In genomic region chr3:118507582-118508237, GRCm38 (mm10) we compare ENCODE assay signal across 15 mouse cellular contexts. TPM values are rescaled to one million over a fixed set of nuclear protein-coding genes. Genes with fewer than 3 reads are reported as not detected.
DNase-seq lines count a peak whose midpoint lies in the region; ATAC-seq and TF ChIP-seq lines count a peak whose summit lies in the region.
"Had no signal": no experiment of that assay in that cellular context is flagged by ENCODE, and none has a peak within 500 bp of the region (broad histone marks: within the 10 kb centered on the region; RNA-seq: fewer than 3 reads in every experiment).

No protein-coding gene starts in this region.

- H3K4me2 ChIP-seq in intestine, postnatal 0 days (replicated peaks; ENCODE audit: low read depth): peak overlapping the region; percentile 24
- no peak overlapping the region for H3K4me2 ChIP-seq in intestine, embryonic 15.5 days (replicated peaks)
- H3K4me2 ChIP-seq in myocyte (ENCODE audit: low read depth): peak overlapping the region; percentile 65
- H3K4me2 ChIP-seq: liver, embryonic 13.5 days had no signal

- 82% methylated on average over 7 of the region's 7 CpGs for WGBS in intestine, postnatal 0 days
- 83% methylated on average over 7 of the region's 7 CpGs for WGBS in intestine, embryonic 15.5 days
- 61% methylated on average over 7 of the region's 7 CpGs for WGBS in heart, adult 2 months

- TF ChIP-seq POLR2A in brain, embryonic 14.5 days (IDR thresholded peaks at IDR 0.05; ENCODE audit: borderline replicate concordance, extremely low read depth, insufficient read depth, insufficient read length, poor library complexity, severe bottlenecking): no peak
- no peak for TF ChIP-seq POLR2A in myocyte (IDR thresholded peaks at IDR 0.05; ENCODE audit: insufficient read length, low read depth)
- no peak for TF ChIP-seq POLR2A in heart, adult 2 months (IDR thresholded peaks at IDR 0.05; ENCODE audit: insufficient read depth, low read depth, low read length)

- TF ChIP-seq CTCF in intestine, postnatal 0 days (IDR thresholded peaks at IDR 0.05; ENCODE audit: low read depth): no peak
- no peak for TF ChIP-seq CTCF in brain, embryonic 14.5 days (IDR thresholded peaks at IDR 0.05; ENCODE audit: borderline replicate concordance, extremely low read depth, insufficient read depth, insufficient read length)
- no peak for TF ChIP-seq CTCF in heart, adult 2 months (IDR thresholded peaks at IDR 0.05)

- peak; percentile 3 for DNase-seq in CD4-positive helper T cell, adult 2 months (ENCODE audit: low read depth, low spot score)
- DNase-seq in brain, embryonic 14.5 days (ENCODE audit: low read depth): peak; percentile 23
- DNase-seq in heart, adult 2 months: no peak
- no peak for DNase-seq in cerebellum, postnatal 36 days
- no peak for DNase-seq in embryo, embryonic 10 days (ENCODE audit: low spot score)
- DNase-seq: forebrain, postnatal 0 days; heart, adult 11 months; kidney, adult 8-10 months; liver, embryonic 13.5 days; lung, postnatal 4 days; thymus, adult 18-20 months had no signal

- TF ChIP-seq EP300 in heart, adult 2 months (IDR thresholded peaks at IDR 0.05; ENCODE audit: insufficient read depth, low read depth, low read length): no peak

- H3ac ChIP-seq in myocyte (ENCODE audit: control insufficient read depth, insufficient read length): no peak overlapping the region

- no peak overlapping the region for H3K27ac ChIP-seq in intestine, postnatal 0 days (ENCODE audit: low read depth, low read length)
- H3K27ac ChIP-seq in intestine, embryonic 15.5 days: no peak overlapping the region
- no peak overlapping the region for H3K27ac ChIP-seq in heart, adult 2 months
- H3K27ac ChIP-seq: hindbrain, embryonic 10.5 days; liver, embryonic 13.5 days had no signal

- H3K36me3 ChIP-seq in intestine, postnatal 0 days (ENCODE audit: control insufficient read depth, insufficient read depth): no peaks in the 10 kb centered on the region
- H3K36me3 ChIP-seq in intestine, embryonic 15.5 days: no peaks in the 10 kb centered on the region
- H3K36me3 ChIP-seq in myocyte (ENCODE audit: control insufficient read depth, insufficient read depth): no peaks in the 10 kb centered on the region
- H3K36me3 ChIP-seq in heart, adult 2 months (ENCODE audit: control insufficient read depth, insufficient read depth, low read length): no peaks in the 10 kb centered on the region
- H3K36me3 ChIP-seq: hindbrain, embryonic 10.5 days; liver, embryonic 13.5 days had no signal

- H3K9ac ChIP-seq in intestine, postnatal 0 days (ENCODE audit: low read depth, low read length): no peak overlapping the region
- no peak overlapping the region for H3K9ac ChIP-seq in intestine, embryonic 15.5 days
- H3K9ac ChIP-seq in heart, adult 2 months (ENCODE audit: low read depth, low read length): no peak overlapping the region
- H3K9ac ChIP-seq: forebrain, postnatal 0 days; liver, embryonic 13.5 days had no signal

- intact Hi-C loops in heart, adult 2 months (cut with DNase I): no loop called here

- no peaks in the 10 kb centered on the region for H3K9me3 ChIP-seq in intestine, postnatal 0 days (ENCODE audit: control insufficient read depth)
- no peaks in the 10 kb centered on the region for H3K9me3 ChIP-seq in intestine, embryonic 15.5 days
- H3K9me3 ChIP-seq: hindbrain, embryonic 10.5 days; liver, embryonic 13.5 days had no signal

- no peak for ATAC-seq in intestine, postnatal 0 days
- no peak for ATAC-seq in intestine, embryonic 15.5 days
- ATAC-seq: forebrain, postnatal 0 days had no signal

- no peaks in the 10 kb centered on the region for H3K79me2 ChIP-seq in myocyte (ENCODE audit: control insufficient read depth, insufficient read depth)
- H3K79me2 ChIP-seq in heart, adult 2 months (replicated peaks; ENCODE audit: control insufficient read depth, insufficient read depth, low read length): no peaks in the 10 kb centered on the region

- no peaks in the 10 kb centered on the region for H3K27me3 ChIP-seq in intestine, postnatal 0 days (replicated peaks; ENCODE audit: control insufficient read depth, insufficient read depth, low read length)
- H3K27me3 ChIP-seq in intestine, embryonic 15.5 days (replicated peaks): no peaks in the 10 kb centered on the region
- H3K27me3 ChIP-seq in myocyte (ENCODE audit: control insufficient read depth, insufficient read depth, insufficient read length): no peaks in the 10 kb centered on the region
- H3K27me3 ChIP-seq in heart, adult 2 months (ENCODE audit: control insufficient read depth, insufficient read depth, low read length): no peaks in the 10 kb centered on the region
- H3K27me3 ChIP-seq: liver, embryonic 13.5 days had no signal

- no peaks in the 10 kb centered on the region for H3K4me1 ChIP-seq in intestine, postnatal 0 days (replicated peaks; ENCODE audit: control insufficient read depth, insufficient read depth, low read length)
- H3K4me1 ChIP-seq in intestine, embryonic 15.5 days (replicated peaks): no peaks in the 10 kb centered on the region
- no peaks in the 10 kb centered on the region for H3K4me1 ChIP-seq in heart, adult 2 months (ENCODE audit: control insufficient read depth, insufficient read depth, low read length)
- H3K4me1 ChIP-seq: hindbrain, embryonic 10.5 days; liver, embryonic 13.5 days had no signal

- no peak overlapping the region for H3K4me3 ChIP-seq in intestine, postnatal 0 days (ENCODE audit: low read depth, low read length)
- H3K4me3 ChIP-seq in intestine, embryonic 15.5 days (replicated peaks): no peak overlapping the region
- peak overlapping the region; percentile 21 for H3K4me3 ChIP-seq in myocyte
- H3K4me3 ChIP-seq in heart, adult 2 months: no peak overlapping the region
- H3K4me3 ChIP-seq: hindbrain, embryonic 10.5 days; liver, embryonic 13.5 days had no signal

TF ChIP-seq in myocyte, 11 proteins besides CTCF, POLR2A, EP300 and RAD21:
- no peak for TF ChIP-seq TCF3 (IDR thresholded peaks at IDR 0.05; ENCODE audit: insufficient read length, low read depth)
- no peak for TF ChIP-seq MAX (IDR thresholded peaks at IDR 0.05; ENCODE audit: low read depth)
- TF ChIP-seq SRF (IDR thresholded peaks at IDR 0.05; ENCODE audit: control insufficient read depth, insufficient read length, low read depth): no peak
- no peak for TF ChIP-seq E2F4 (IDR thresholded peaks at IDR 0.05; ENCODE audit: insufficient read depth)
- TF ChIP-seq TCF12 (IDR thresholded peaks at IDR 0.05; ENCODE audit: insufficient read depth, poor library complexity, severe bottlenecking): no peak
- no peak for TF ChIP-seq REST (IDR thresholded peaks at IDR 0.05; ENCODE audit: insufficient read depth, insufficient read length)
- TF ChIP-seq POLR2AphosphoS2 (IDR thresholded peaks at IDR 0.05; ENCODE audit: insufficient read length, low read depth): no peak

RNA-seq across cellular contexts. Expression of gene Dpyd, which starts 54.2 kb away (rescaled TPM):
- polyA plus RNA-seq in intestine, postnatal 0 days (2015; fragmentation: Nextera tagmentation; extraction: Ambion mirVana): 39.7 and 49.9 TPM in 2 replicates
- 24.2 and 26.2 TPM in 2 replicates for polyA plus RNA-seq in intestine, embryonic 15.5 days (2015; fragmentation: Nextera tagmentation; extraction: Ambion mirVana)
- 1.6 and 2.2 TPM in 2 replicates for polyA plus RNA-seq in brain, embryonic 14.5 days (2012; rRNA removed)
- 2.0 TPM for polyA plus RNA-seq in myocyte (2012; fragmentation: generic; extraction: Trizol)
- 1 to 10 TPM; 4.3 to 4.5 TPM for total RNA-seq in heart, adult 2 months (2021)
- 2.0 and 3.3 TPM in 2 replicates for polyA plus RNA-seq in heart, adult 2 months (2012; rRNA removed)

Comparison
In these comparisons a context has a peak if more than half of its experiments do, and no peak if none do; other contexts are left out.
1. DNase-seq: peak in CD4-positive helper T cell, adult 2 months (single experiment) and brain, embryonic 14.5 days (single experiment); none in heart, adult 2 months (0 of 2), cerebellum, postnatal 36 days (0 of 2) and embryo, embryonic 10 days (single experiment).